Mouse (Mus musculus) stomach, postnatal 0 days (tissue): ENCODE data around the gene Dda1. TPM values are rescaled to one million over a fixed set of nuclear protein-coding genes. Genes with fewer than 3 reads are reported as not detected.

Experiments used
- ATAC-seq: fragments of 200-750 bp; cut with Nextera tagmentation; 2 replicates; pipeline ENCODE4 v1.8.0; 2017; ENCODE audit not compliant: low FRiP score, low TSS enrichment
- DNase-seq: peaks from one replicate; pipeline ENCODE4 v3.0.0-alpha.2; 2016; ENCODE audit warnings: low spot score
- H3K27ac ChIP-seq: fragments of 300-500 bp; sonication (generic); replicated peaks from 2 replicates; pipeline ENCODE4 v1.5.1; 2014; ENCODE audit warnings: mild to moderate bottlenecking, control low read depth
- H3K27me3 ChIP-seq: fragments of 300-500 bp; sonication (generic); 2 replicates; pipeline ENCODE4 v1.6.1; 2014; ENCODE audit warnings: low read length; ENCODE audit not compliant: control insufficient read depth, insufficient read depth
- H3K36me3 ChIP-seq: fragments of 300-500 bp; sonication (generic); 2 replicates; pipeline ENCODE4 v1.6.1; 2014; ENCODE audit warnings: low read length, mixed read lengths; ENCODE audit not compliant: control insufficient read depth, insufficient read depth
- H3K4me1 ChIP-seq: fragments of 300-500 bp; sonication (generic); replicated peaks from 2 replicates; pipeline ENCODE4 v1.6.1; 2014; ENCODE audit warnings: antibody characterized with exemption; ENCODE audit not compliant: control insufficient read depth, insufficient read depth
- H3K4me2 ChIP-seq: fragments of 300-500 bp; sonication (generic); replicated peaks from 2 replicates; pipeline ENCODE4 v1.6.1; 2014; ENCODE audit warnings: low read depth, mild to moderate bottlenecking, control low read depth, moderate library complexity
- H3K4me3 ChIP-seq: fragments of 300-500 bp; sonication (generic); 2 replicates; pipeline ENCODE4 v1.5.1; 2014; ENCODE audit warnings: low read depth, low read length, control low read depth
- H3K9ac ChIP-seq: fragments of 300-500 bp; sonication (generic); 2 replicates; pipeline ENCODE4 v1.6.1; 2014; ENCODE audit warnings: mild to moderate bottlenecking, low read length, control low read depth, mixed read lengths
- H3K9me3 ChIP-seq: fragments of 300-500 bp; sonication (generic); 2 replicates; pipeline ENCODE4 v1.6.1; 2016; ENCODE audit warnings: low read length; ENCODE audit not compliant: control insufficient read depth
- CTCF ChIP-seq: IDR thresholded peaks from 2 replicates; pipeline ENCODE4 v1.5.1; 2016; ENCODE audit warnings: antibody characterized with exemption, low read depth, mild to moderate bottlenecking, moderate library complexity
- EP300 ChIP-seq: optimal IDR thresholded peaks from 2 replicates; pipeline ENCODE3; 2016; ENCODE audit warnings: antibody characterized with exemption
- WGBS: fragments of 180-500 bp; shearing (Covaris S2); extraction: QIAGEN DNeasy Blood & Tissue Kit; methylation state at CpG from one replicate; pipeline ENCODE4 v1.1.7; 2014; 5-methylcytosine and 5-hydroxymethylcytosine counted together
- polyA plus RNA-seq: library from polyadenylated mRNA; unstranded; fragments of >200 nt; fragmentation: Nextera tagmentation; extraction: Ambion mirVana; gene quantifications from 2 replicates; pipeline ENCODE4 v1.2.1, GENCODE M21; 2015

Gene Dda1
- polyA plus RNA-seq, 1 experiment from 2014 or later, result 74.5 TPM

- whole genome bisulfite sequencing, result 90% methylated on average over 47 of the region's 47 CpGs
- Histone ChIP-seq H3K4me3 (no peak overlapping the region), H3K36me3 (peaks cover 5% of the 10 kb centered on the region; the same call in 1 of the 2 replicates), H3K4me1 (peaks cover 13% of the 10 kb centered on the region), H3K27me3 (no peaks in the 10 kb centered on the region), H3K4me2 (no peak overlapping the region), H3K9ac (no peak overlapping the region), H3K27ac (no peak overlapping the region), H3K9me3 (no peaks in the 10 kb centered on the region)
- no peak for ATAC-seq
- no peak for DNase-seq
- no peak for TF ChIP-seq CTCF
- TF ChIP-seq EP300, result no peak
Observed at GRCm38 (mm10) chr8:71461152-71461840, 7.7 kb upstream of the Dda1 start.

DNA sequence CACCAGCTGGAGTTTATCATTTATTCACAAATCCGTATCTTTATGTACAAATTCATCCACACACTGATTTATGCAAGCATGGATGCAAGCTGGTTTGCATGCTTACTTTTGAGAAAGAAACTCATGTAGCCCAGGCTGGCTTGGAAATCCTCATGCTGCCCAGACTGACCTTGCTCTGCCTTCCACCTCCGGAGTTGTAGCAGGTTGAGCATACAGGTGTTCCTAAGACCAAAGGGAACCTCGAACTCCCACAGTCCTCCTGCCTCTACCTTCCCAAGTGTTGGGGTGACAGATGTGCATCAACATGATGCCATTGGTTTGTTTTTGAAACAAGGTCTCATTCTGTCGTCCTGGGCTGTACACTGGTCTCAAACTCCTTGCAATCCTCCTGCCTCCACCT is 6.8 kb upstream of the Dda1 start:
- Histone ChIP-seq H3K9me3 (no peaks in the 10 kb centered on the region), H3K4me1 (peaks cover 13% of the 10 kb centered on the region), H3K4me2 (peak overlapping the region; percentile 93; the same call in 1 of the 2 replicates), H3K27me3 (no peaks in the 10 kb centered on the region), H3K4me3 (no peak overlapping the region), H3K9ac (peak overlapping the region; percentile 72; the same call in 1 of the 2 replicates), H3K27ac (no peak overlapping the region), H3K36me3 (peaks cover 5% of the 10 kb centered on the region; the same call in 1 of the 2 replicates)
- TF ChIP-seq CTCF, result no peak
- no peak for TF ChIP-seq EP300
- DNase-seq (no peak), ATAC-seq (no peak)
- 69% methylated on average over 4 of the region's 4 CpGs for WGBS

- 7% methylated on average over 16 of the region's 16 CpGs for WGBS
- Histone ChIP-seq H3K9ac (peak overlapping the region; percentile 72), H3K4me3 (peak overlapping the region; percentile 81), H3K4me1 (peaks cover 13% of the 10 kb centered on the region), H3K4me2 (peak overlapping the region; percentile 93), H3K9me3 (no peaks in the 10 kb centered on the region), H3K36me3 (peaks cover 5% of the 10 kb centered on the region; the same call in 1 of the 2 replicates), H3K27me3 (no peaks in the 10 kb centered on the region), H3K27ac (peak overlapping the region; percentile 53)
- no peak for TF ChIP-seq EP300
- TF ChIP-seq CTCF, result no peak
- DNase-seq (no peak), ATAC-seq (no peak)
Observed at GRCm38 (mm10) chr8:71462786-71463185, 6.2 kb upstream of the Dda1 start.

- Histone ChIP-seq H3K4me3 (peak within 1 kb of the TSS; percentile 81), H3K9ac (peak within 1 kb of the TSS; percentile 72), H3K4me1 (peaks cover 13% of the 10 kb centered on the region), H3K36me3 (peaks cover 5% of the 10 kb centered on the region; the same call in 1 of the 2 replicates), H3K9me3 (no peaks in the 10 kb centered on the region), H3K27ac (peak within 1 kb of the TSS; percentile 84), H3K4me2 (peak within 1 kb of the TSS; percentile 93), H3K27me3 (no peaks in the 10 kb centered on the region)
- peak; percentile 72 for ATAC-seq
- 1% methylated on average over 54 of the region's 55 CpGs for WGBS
- TF ChIP-seq CTCF (no peak), EP300 (no peak)
- DNase-seq, result peak; percentile 93
Observed at GRCm38 (mm10) chr8:71463188-71464033, 5.6 kb upstream of the Dda1 start, which contains the start of gene Abhd8. Gene Abhd8, minus strand, starts transcription at chr8:71463655.

DNA sequence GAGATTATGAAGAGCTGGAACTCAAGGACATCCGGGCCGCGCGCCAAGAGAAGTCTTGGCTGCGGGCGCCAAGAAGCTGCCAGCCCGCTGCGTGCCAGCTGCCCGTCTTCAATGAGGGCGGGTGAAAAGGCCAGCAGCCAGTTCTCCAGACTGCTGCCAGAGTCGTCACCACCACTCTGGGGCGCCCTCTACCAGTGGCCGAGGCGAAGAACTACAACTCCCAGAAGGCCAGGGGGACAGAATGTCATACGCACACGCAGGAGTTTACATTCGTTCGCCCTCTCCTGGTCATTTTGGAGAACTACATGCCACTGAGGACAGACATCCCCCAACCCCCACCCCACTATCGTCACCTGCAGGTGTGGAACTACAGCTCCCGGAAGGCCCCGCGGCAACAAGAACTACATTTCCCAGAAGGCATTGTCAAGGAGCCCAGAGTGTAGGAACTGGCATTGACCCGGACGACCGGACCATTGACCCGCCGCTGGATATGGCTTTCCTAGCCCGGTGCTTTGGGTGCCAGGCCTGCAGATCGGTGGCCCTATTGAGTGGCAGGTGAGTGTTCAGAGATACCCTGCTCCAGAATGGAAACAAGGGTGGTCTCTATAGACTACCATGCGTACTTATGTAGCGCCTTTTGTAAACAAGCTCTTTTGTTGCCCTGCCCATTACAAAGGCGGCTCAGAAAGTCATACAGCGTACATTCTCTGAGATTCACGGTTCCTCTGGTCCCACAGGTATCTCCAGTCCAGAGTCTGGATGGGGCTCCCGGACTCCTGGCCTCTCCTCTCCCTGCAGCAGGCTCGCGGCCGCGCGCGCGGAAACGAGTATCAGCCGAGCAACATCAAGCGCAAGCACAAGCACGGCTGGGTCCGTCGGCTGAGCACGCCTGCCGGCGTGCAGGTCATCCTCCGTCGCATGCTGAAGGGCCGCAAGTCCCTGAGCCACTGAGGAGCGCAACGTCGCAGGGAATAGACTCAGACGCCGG is 4.2 kb upstream of the Dda1 start, which contains the start of gene Mrpl34:
Mrpl34 (plus strand) TSS at position 447 of the 988 bp plus-strand sequence.
- H3K4me2 ChIP-seq, result peak within 1 kb of the TSS; percentile 93
- TF ChIP-seq CTCF (peak; percentile 98), EP300 (peak; percentile 51)
- H3K9ac ChIP-seq, result peak within 1 kb of the TSS; percentile 72
- peak within 1 kb of the TSS; percentile 84 for H3K27ac ChIP-seq
- H3K9me3 ChIP-seq, result no peaks in the 10 kb centered on the region
- peak within 1 kb of the TSS; percentile 81 for H3K4me3 ChIP-seq
- peak; percentile 97 for DNase-seq
- H3K27me3 ChIP-seq, result no peaks in the 10 kb centered on the region
- peak; percentile 83 for ATAC-seq
- WGBS, result under 1% methylated on average over 58 of the region's 59 CpGs
- H3K36me3 ChIP-seq, result peaks cover 5% of the 10 kb centered on the region; the same call in 1 of the 2 replicates
- peaks cover 13% of the 10 kb centered on the region for H3K4me1 ChIP-seq
